Mouse (Mus musculus) frontal cortex, adult 2 months (tissue): ENCODE results near the gene C8a. TPM values are rescaled to one million over a fixed set of nuclear protein-coding genes. Genes with fewer than 3 reads are reported as not detected.

Experiments used
- DNase-seq, 2 experiments: peaks; one replicate each; pipeline ENCODE4 v3.0.0; 2022; ENCODE audit warnings: low spot score in 1 of 2; ENCODE audit errors: extremely low spot score in 1 of 2
- polyA plus RNA-seq: library from polyadenylated mRNA; depleted of rRNA; stranded (reverse); fragments of >200 nt; gene quantifications from 2 replicates; pipeline ENCODE4 v1.2.3, GENCODE M21; 2012; rRNA removed

The C8a gene
- 0.06 TPM in 1 of 2 replicates, not detected in the other for polyA plus RNA-seq

- DNase-seq = no peak
These were observed at the start of gene C8a for GRCm38 (mm10) chr4:104876323-104876722. C8a (minus strand) TSS chr4:104876398.

GRCm38 (mm10) chr4:104925383-104925782 is 49.2 kb upstream of the C8a start:
- no peak for DNase-seq

GRCm38 (mm10) chr4:104918017-104918416 is 41.8 kb upstream of the C8a start:
- no peak for DNase-seq

GRCm38 (mm10) chr4:104914711-104915247 is 38.6 kb upstream of the C8a start:
- DNase-seq = no peak

GRCm38 (mm10) chr4:104913291-104914129 is 37.3 kb upstream of the C8a start, which contains the start of gene Fyb2:
Fyb2 (plus strand) TSS chr4:104913456.
- DNase-seq = no peak

GRCm38 (mm10) chr4:104911685-104912084 is 35.5 kb upstream of the C8a start:
- peak; percentile 28 to 80 for DNase-seq

GRCm38 (mm10) chr4:104905049-104905448 is 28.9 kb upstream of the C8a start:
- no peak for DNase-seq

- DNase-seq = no peak
These were observed 26.6 kb upstream of the C8a start for GRCm38 (mm10) chr4:104902836-104903235.

- peak; percentile 46 to 86 for DNase-seq
These were observed 18.0 kb upstream of the C8a start for GRCm38 (mm10) chr4:104894004-104894734.

- no peak for DNase-seq
These were observed 17.4 kb upstream of the C8a start for GRCm38 (mm10) chr4:104893588-104893987.

- no peak for DNase-seq
These were observed 15.5 kb upstream of the C8a start for GRCm38 (mm10) chr4:104891708-104892107.

GRCm38 (mm10) chr4:104888499-104889262 is 12.5 kb upstream of the C8a start:
- DNase-seq = no peak

- no peak for DNase-seq
These were observed 11.3 kb upstream of the C8a start for GRCm38 (mm10) chr4:104887486-104887885.

GRCm38 (mm10) chr4:104875832-104876231 is 366 bp downstream of the C8a start:
- no peak for DNase-seq

GRCm38 (mm10) chr4:104870196-104870595 is 6.0 kb downstream of the C8a start:
- DNase-seq = no peak

- no peak for DNase-seq
These were observed 6.6 kb downstream of the C8a start for GRCm38 (mm10) chr4:104869581-104869980.

- DNase-seq = no peak
These were observed 11.8 kb downstream of the C8a start for GRCm38 (mm10) chr4:104864397-104864796.

GRCm38 (mm10) chr4:104861241-104861640 is 15.0 kb downstream of the C8a start:
- no peak for DNase-seq

GRCm38 (mm10) chr4:104857823-104858222 is 18.4 kb downstream of the C8a start:
- DNase-seq = no peak

- no peak for DNase-seq
These were observed 19.2 kb downstream of the C8a start, which contains the start of gene Gm17662 for GRCm38 (mm10) chr4:104857029-104857428. Gm17662 (plus strand) TSS chr4:104857329.

GRCm38 (mm10) chr4:104855216-104855615 is 21.0 kb downstream of the C8a start:
- DNase-seq = no peak
